Mouse (Mus musculus): ENCODE measurements around the gene Nup50.

DNA sequence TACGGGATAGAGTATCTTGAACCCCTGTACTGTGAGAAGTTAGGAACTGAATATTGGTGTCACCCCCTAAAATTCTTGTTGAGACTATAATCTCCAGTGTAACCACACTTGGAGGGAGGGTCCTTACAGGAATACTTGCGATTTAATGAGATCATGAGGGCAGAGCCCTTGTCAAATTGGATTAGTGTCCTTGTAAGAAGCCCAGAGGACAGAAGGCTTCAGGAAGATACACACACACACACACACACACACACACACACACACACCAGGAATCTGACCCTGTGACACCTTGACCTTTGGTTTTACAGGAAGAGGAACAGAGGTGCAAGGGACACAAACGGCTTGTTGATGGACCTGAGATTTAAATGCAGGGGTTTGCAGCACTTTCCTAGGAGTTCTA, 32.0 kb upstream of the Nup50 start:
- TF ChIP-seq CTCF (IDR thresholded peaks at IDR 0.05; ENCODE audit: borderline replicate concordance, control insufficient read depth, extremely low read depth, insufficient read depth, low read length, poor library complexity) (no peak), POLR2A (IDR thresholded peaks at IDR 0.05; ENCODE audit: control insufficient read depth, extremely low read depth, insufficient read depth, low read length, poor library complexity) (no peak)
